Mouse (Mus musculus): Measurements from ENCODE around the gene Six4. TPM values are rescaled to one million over a fixed set of nuclear protein-coding genes. Genes with fewer than 3 reads are reported as not detected.

Gene Six4
- polyA plus RNA-seq, 1 experiment from 2014 or later = 1.6 TPM

DNA sequence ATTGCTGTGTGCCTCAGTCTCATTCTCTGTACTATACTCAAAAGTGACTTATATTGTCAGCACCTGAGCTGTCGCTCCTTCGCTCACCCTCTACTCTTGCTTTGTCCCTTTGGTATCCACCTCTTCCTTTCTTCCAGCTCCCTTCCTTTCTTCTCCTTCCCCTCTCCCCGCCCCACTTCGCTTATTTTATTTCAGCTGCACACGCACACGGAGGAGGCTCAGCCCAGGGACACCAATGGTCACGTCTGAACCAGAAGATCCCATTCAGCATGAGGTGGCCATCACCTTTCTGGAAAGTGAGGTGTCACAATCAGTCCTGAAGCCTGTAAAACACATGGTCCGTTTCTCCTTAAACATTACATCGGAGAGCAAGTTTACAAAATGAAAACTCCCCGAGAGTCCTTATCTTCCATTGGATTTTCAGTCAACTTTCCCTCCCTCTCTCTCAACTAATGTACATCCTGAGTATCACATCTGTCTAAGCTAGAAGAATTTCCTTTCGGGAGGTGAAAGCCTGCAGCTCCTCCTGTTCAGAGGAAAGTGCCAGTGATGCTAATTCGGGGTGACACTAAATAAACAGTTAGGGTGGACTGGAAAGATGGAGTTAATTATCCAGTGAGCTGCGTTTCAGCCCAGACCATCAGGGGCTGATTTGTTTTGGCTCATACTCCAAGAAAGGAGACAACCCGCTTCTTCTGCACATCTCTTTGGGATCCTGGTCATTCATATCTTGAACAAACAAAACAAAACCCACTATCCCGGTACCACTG, 62.3 kb downstream of the Six4 start:
- WGBS = 3% methylated on average over 15 of the region's 15 CpGs

DNA sequence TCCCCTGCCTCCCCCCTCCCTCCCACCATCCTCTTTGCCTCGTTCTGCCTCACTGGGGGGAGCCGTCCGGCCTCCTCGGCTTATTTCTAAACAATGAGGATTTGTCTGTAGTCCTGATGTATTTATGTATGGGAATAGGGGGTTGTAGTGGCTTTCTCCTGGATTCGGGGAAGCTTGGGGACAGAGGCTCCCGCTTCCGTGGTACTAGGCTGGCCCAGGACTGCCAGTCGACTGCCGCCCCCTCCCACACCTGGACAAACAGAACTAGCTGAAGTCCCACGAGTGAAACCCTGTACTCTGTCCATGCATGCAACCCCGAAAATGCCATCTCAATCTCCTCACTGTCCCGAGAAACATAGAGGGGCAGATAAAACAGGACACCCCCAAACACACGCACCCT, 63.0 kb downstream of the Six4 start:
- Histone ChIP-seq H3K36me3 (ENCODE audit: control insufficient read depth, insufficient read depth, low read length) (no peaks in the 10 kb centered on the region), H3K4me2 (no peak overlapping the region), H3K9me3 (ENCODE audit: control insufficient read depth, low read length) (no peaks in the 10 kb centered on the region), H3K9ac (ENCODE audit: low read depth, low read length) (no peak overlapping the region), H3K4me1 (replicated peaks; ENCODE audit: control insufficient read depth, insufficient read depth, low read length) (peaks cover 15% of the 10 kb centered on the region), H3K27me3 (replicated peaks; ENCODE audit: control insufficient read depth, insufficient read depth, low read length) (peaks cover 100% of the 10 kb centered on the region), H3K27ac (ENCODE audit: low read depth, low read length) (no peak overlapping the region), H3K4me3 (ENCODE audit: low read depth, low read length) (no peak overlapping the region)
- 5% methylated on average over 13 of the region's 13 CpGs for WGBS
- DNase-seq (ENCODE audit: low spot score) (no peak), ATAC-seq (replicated peaks; ENCODE audit: low FRiP score) (no peak)

More for the DNA sequence above, 62.3 kb downstream of the Six4 start:
- DNase-seq (ENCODE audit: low spot score) = no peak
- Histone ChIP-seq H3K36me3 (ENCODE audit: control insufficient read depth, insufficient read depth, low read length) (no peaks in the 10 kb centered on the region), H3K4me1 (replicated peaks; ENCODE audit: control insufficient read depth, insufficient read depth, low read length) (peaks cover 9% of the 10 kb centered on the region), H3K27me3 (replicated peaks; ENCODE audit: control insufficient read depth, insufficient read depth, low read length) (peaks cover 97% of the 10 kb centered on the region), H3K4me3 (ENCODE audit: low read depth, low read length) (no peak overlapping the region), H3K9ac (ENCODE audit: low read depth, low read length) (no peak overlapping the region), H3K27ac (ENCODE audit: low read depth, low read length) (no peak overlapping the region), H3K9me3 (ENCODE audit: control insufficient read depth, low read length) (no peaks in the 10 kb centered on the region), H3K4me2 (no peak overlapping the region)
- ATAC-seq (replicated peaks; ENCODE audit: low FRiP score) = no peak

Other genes with a start within 250 kb of the Six4 start
- not detected in 2 replicates for gene Six6, start 173.6 kb downstream of the Six4 start, polyA plus RNA-seq (2014; fragmentation: Nextera tagmentation; extraction: Ambion mirVana)
- gene 4930447C04Rik, start 172.7 kb downstream of the Six4 start, polyA plus RNA-seq (2014; fragmentation: Nextera tagmentation; extraction: Ambion mirVana) = 3.1 and 3.5 TPM in 2 replicates
- 2.0 and 2.2 TPM in 2 replicates for gene Six1, start 59.6 kb downstream of the Six4 start, polyA plus RNA-seq (2014; fragmentation: Nextera tagmentation; extraction: Ambion mirVana)
- gene Mnat1, start 10.3 kb upstream of the Six4 start, polyA plus RNA-seq (2014; fragmentation: Nextera tagmentation; extraction: Ambion mirVana) = 30.5 and 31.4 TPM in 2 replicates
- 21.6 and 23.8 TPM in 2 replicates for gene Trmt5, start 173.3 kb upstream of the Six4 start, polyA plus RNA-seq (2014; fragmentation: Nextera tagmentation; extraction: Ambion mirVana)
- gene Slc38a6, start 173.3 kb upstream of the Six4 start, polyA plus RNA-seq (2014; fragmentation: Nextera tagmentation; extraction: Ambion mirVana) = 5.5 and 6.4 TPM in 2 replicates